Mouse (Mus musculus) G1E (cell line): ENCODE data around the gene Egfl8. TPM values are rescaled to one million over a fixed set of nuclear protein-coding genes. Genes with fewer than 3 reads are reported as not detected.

Experiments used
- ATAC-seq: 2 replicates; pipeline ENCODE4 v1.8.0; 2016; ENCODE audit warnings: mild to moderate bottlenecking; ENCODE audit not compliant: insufficient number of reproducible peaks, poor library complexity, low FRiP score, severe bottlenecking; ENCODE audit errors: extremely low read depth
- DNase-seq: peaks from one replicate; pipeline ENCODE4 v3.0.0; 2012; ENCODE audit warnings: low spot score
- H3K27me3 ChIP-seq: 2 replicates; pipeline ENCODE4 v1.6.1; 2012; ENCODE audit warnings: mild to moderate bottlenecking, low read length, inconsistent platforms; ENCODE audit not compliant: insufficient read depth
- H3K36me3 ChIP-seq: replicated peaks from 2 replicates; pipeline ENCODE3; 2012; ENCODE audit warnings: mild to moderate bottlenecking, inconsistent platforms
- H3K4me1 ChIP-seq: 2 replicates; pipeline ENCODE4 v1.6.1; 2012; ENCODE audit warnings: low read depth, low read length, inconsistent platforms, mixed read lengths; ENCODE audit not compliant: insufficient read depth
- H3K4me3 ChIP-seq: 2 replicates; pipeline ENCODE4 v1.5.1; 2012; ENCODE audit warnings: low read depth, mild to moderate bottlenecking, inconsistent platforms, low read length, moderate library complexity, mixed read lengths
- H3K9me3 ChIP-seq: replicated peaks from 2 replicates; pipeline ENCODE4 v1.6.1; 2012; ENCODE audit warnings: inconsistent platforms
- CTCF ChIP-seq: IDR thresholded peaks from 2 replicates; pipeline ENCODE4 v1.5.1; 2012; ENCODE audit warnings: low read depth, low read length, inconsistent platforms, mixed read lengths
- GATA1 ChIP-seq: IDR thresholded peaks from 2 replicates; pipeline ENCODE4 v1.6.1; 2012; ENCODE audit warnings: borderline replicate concordance, low read length, inconsistent platforms, mixed read lengths
- GATA2 ChIP-seq: IDR thresholded peaks from 2 replicates; pipeline ENCODE4 v1.6.1; 2012; ENCODE audit warnings: low read depth, low read length, inconsistent platforms, borderline replicate concordance
- POLR2AphosphoS5 ChIP-seq: IDR thresholded peaks from 2 replicates; pipeline ENCODE4 v1.6.1; 2012; ENCODE audit warnings: low read depth, low read length, inconsistent platforms; ENCODE audit not compliant: insufficient replicate concordance
- TAL1 ChIP-seq: conservative IDR thresholded peaks from 2 replicates; pipeline ENCODE4 v1.6.1; 2012; ENCODE audit warnings: low read depth, low read length, inconsistent platforms, mixed read lengths
- polyA plus RNA-seq: library from polyadenylated mRNA; stranded (reverse); fragments of >175 nt; gene quantifications from 2 replicates; pipeline ENCODE4 v1.2.3, GENCODE M21; 2012
- total RNA-seq, 2 experiments: library from RNA; stranded (forward) in 1 of 2; stranded (reverse) in 1 of 2; fragments of 200-1000 nt in 1 of 2; fragments of >200 nt in 1 of 2; fragmentation: Nextera tagmentation in 1 of 2; gene quantifications; 2 replicates each; pipeline ENCODE4 v1.2.3; 2014 to 2017

Egfl8 gene
- total and polyA plus RNA-seq, 3 experiments = 0.80 to 1.5 (median 0.93) TPM

DNA sequence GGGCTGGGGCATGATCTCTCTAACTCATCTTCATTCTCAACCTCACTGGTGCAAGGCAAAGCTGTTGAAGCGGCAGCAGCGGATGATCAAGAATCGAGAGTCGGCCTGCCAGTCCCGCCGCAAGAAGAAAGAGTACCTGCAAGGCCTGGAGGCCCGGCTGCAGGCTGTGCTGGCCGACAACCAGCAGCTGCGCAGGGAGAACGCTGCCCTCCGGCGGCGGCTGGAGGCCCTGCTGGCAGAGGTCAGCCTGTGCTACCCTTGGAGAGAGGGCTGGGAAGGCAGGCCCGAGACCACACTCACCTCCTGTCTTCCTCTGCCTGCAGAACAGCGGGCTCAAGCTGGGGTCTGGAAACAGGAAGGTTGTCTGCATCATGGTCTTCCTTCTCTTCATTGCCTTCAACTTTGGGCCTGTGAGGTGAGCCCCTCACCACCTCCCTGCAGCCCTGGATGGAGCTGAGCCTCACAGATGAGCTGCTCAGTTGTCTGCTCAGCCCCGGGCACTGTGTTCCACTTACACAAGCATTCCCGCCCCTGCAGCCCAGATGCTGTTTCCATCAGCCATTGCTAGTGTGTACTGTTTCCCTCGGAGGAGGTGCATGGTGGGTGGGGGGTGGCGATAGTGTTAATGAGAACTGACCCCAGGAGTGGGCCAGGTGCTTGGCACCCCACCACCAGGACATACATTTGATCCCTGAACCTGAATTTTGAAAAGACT is 35.9 kb upstream of the Egfl8 start:
- no peak for ATAC-seq
- Histone ChIP-seq H3K9me3 (no peaks in the 10 kb centered on the region), H3K27me3 (peaks cover 5% of the 10 kb centered on the region; the same call in 1 of the 2 replicates), H3K36me3 (peaks cover 81% of the 10 kb centered on the region), H3K4me1 (peaks cover 43% of the 10 kb centered on the region), H3K4me3 (no peak overlapping the region)
- no peak for TF ChIP-seq CTCF
- no peak for TF ChIP-seq GATA2
- TF ChIP-seq GATA1 = no peak
- no peak for TF ChIP-seq POLR2AphosphoS5
- TF ChIP-seq TAL1 = no peak
- no peak for DNase-seq

DNA sequence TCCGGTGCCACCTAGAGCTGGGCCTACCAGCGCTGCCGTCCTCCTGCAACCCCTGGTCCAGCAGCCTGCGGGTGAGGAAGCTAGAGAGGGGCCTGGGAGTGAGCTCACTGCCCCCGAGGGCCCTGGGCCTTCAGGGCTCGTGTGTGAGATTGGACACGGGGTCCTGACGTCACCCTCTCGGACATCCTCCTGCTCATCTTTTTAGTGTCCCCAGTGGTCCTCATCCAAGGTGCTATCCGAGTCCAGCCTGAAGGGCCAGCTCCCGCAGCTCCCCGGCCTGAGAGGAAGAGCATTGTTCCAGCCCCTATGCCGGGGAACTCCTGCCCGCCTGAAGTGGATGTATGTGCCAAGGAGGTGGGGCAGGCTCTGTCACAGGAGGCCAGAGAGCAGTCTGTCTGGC is 35.0 kb upstream of the Egfl8 start:
- no peaks in the 10 kb centered on the region for H3K9me3 ChIP-seq
- no peak for TF ChIP-seq CTCF
- TF ChIP-seq GATA1 = no peak
- no peak for TF ChIP-seq TAL1
- TF ChIP-seq POLR2AphosphoS5 = no peak
- TF ChIP-seq GATA2 = no peak
- no peak overlapping the region for H3K4me3 ChIP-seq
- H3K36me3 ChIP-seq = peaks cover 84% of the 10 kb centered on the region
- peaks cover 45% of the 10 kb centered on the region for H3K4me1 ChIP-seq
- ATAC-seq (no peak), DNase-seq (no peak)
- H3K27me3 ChIP-seq = no peaks in the 10 kb centered on the region

- H3K9me3 ChIP-seq = no peaks in the 10 kb centered on the region
- H3K27me3 ChIP-seq = no peaks in the 10 kb centered on the region
- H3K36me3 ChIP-seq = peaks cover 74% of the 10 kb centered on the region
- H3K4me1 ChIP-seq = peaks cover 44% of the 10 kb centered on the region
- TF ChIP-seq TAL1 (no peak), POLR2AphosphoS5 (no peak), CTCF (no peak), GATA2 (no peak), GATA1 (no peak)
- no peak for ATAC-seq
- DNase-seq = no peak
- H3K4me3 ChIP-seq = no peak overlapping the region
These were observed 33.5 kb upstream of the Egfl8 start for GRCm38 (mm10) chr17:34649106-34649864.

GRCm38 (mm10) chr17:34648141-34648890 is 32.5 kb upstream of the Egfl8 start:
- Histone ChIP-seq H3K9me3 (no peaks in the 10 kb centered on the region), H3K27me3 (0 out of 2 replicates have a peak, but pooled peaks cover 3% of the 10 kb centered on the region), H3K4me3 (peak overlapping the region; percentile 99; the same call in 1 of the 2 replicates), H3K4me1 (peaks cover 44% of the 10 kb centered on the region), H3K36me3 (peaks cover 64% of the 10 kb centered on the region)
- DNase-seq = no peak
- ATAC-seq = no peak
- no peak for TF ChIP-seq GATA1
- TF ChIP-seq TAL1 = no peak
- no peak for TF ChIP-seq POLR2AphosphoS5
- TF ChIP-seq CTCF = no peak
- no peak for TF ChIP-seq GATA2

DNA sequence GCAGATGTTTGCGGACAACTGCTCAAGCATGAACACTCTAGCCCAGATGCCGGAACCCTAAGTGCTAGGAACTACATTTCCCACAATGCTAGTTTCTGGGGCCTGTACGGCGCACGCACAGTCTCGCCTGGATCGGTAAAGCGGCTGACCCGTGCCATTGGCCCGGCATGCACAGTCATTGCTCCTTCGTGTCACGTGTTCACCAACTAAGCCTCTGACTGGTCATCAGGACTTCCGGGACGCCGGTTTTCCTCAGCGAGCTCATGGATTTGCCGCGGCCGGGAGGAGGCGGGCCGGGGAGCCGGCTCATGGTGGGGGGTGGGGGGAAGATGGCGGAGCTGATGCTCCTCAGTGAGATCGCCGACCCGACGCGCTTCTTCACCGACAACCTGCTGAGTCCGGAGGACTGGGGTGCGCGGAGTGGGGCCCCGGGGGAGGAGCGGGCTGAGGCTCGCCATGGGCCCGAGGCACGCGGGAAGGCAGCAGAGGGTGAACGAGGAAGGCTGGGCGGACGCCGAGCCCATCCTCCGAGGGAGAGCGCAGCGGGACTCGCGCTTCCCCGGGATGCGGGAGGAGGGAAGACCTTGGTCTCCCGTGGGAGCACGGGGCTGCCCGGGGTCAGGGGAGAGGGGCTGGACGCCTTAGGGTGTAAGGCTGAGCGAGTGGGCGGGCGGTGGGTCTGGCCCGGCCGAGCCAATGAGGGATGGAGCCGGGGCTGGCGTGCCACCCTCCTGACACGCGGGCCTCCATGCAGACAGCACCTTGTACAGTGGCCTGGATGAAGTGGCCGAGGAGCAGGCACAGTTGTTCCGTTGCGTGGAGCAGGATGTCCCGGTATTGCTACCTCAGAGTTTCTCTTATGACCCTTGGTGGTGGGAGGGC is 31.4 kb upstream of the Egfl8 start, which contains the start of gene Atf6b:
Gene Atf6b (plus strand): TSS at position 241 of the 882 bp plus-strand sequence.
- TF ChIP-seq GATA1 (no peak), TAL1 (no peak), GATA2 (no peak), CTCF (no peak), POLR2AphosphoS5 (no peak)
- no peaks in the 10 kb centered on the region for H3K9me3 ChIP-seq
- ATAC-seq (peak; percentile 94), DNase-seq (peak; percentile 99)
- peaks cover 52% of the 10 kb centered on the region for H3K36me3 ChIP-seq
- H3K27me3 ChIP-seq = peaks cover 9% of the 10 kb centered on the region; the same call in 1 of the 2 replicates
- H3K4me3 ChIP-seq = peak within 1 kb of the TSS; percentile 99
- peaks cover 44% of the 10 kb centered on the region for H3K4me1 ChIP-seq
